Mouse (Mus musculus) cerebellum, postnatal 36 days (tissue): ENCODE data around the gene Elovl5.
"Not testable (repeated sequence)": the region's sequence is repeated elsewhere in the genome, so short reads cannot be mapped to it uniquely, and the experiment has no call there.

Experiments
- DNase-seq, 2 experiments: peaks; one replicate each; pipeline ENCODE4 v3.0.0; 2021 to 2022; ENCODE audit warnings: mixed read lengths in 2 of 2

Gene Elovl5

DNA sequence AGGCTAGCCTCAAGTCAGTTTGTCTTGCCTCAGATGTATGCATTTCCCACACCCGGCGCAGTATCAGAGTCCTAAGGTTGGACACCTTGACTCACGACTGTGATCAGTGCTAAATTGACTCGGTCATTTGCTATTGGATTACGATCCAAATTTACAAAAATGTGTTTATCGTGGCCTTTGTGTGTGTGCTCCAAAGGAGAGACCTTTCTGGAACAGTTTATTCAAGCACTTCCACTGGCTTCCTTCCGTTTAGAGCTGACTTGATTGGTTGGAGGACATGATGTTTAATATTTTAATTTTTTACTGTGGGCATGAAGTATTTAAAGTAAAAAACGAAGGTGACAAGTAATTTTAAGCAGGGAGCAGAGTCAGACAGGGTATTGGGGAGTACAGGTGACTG, 38.8 kb downstream of the Elovl5 start:
- no peak for DNase-seq

DNA sequence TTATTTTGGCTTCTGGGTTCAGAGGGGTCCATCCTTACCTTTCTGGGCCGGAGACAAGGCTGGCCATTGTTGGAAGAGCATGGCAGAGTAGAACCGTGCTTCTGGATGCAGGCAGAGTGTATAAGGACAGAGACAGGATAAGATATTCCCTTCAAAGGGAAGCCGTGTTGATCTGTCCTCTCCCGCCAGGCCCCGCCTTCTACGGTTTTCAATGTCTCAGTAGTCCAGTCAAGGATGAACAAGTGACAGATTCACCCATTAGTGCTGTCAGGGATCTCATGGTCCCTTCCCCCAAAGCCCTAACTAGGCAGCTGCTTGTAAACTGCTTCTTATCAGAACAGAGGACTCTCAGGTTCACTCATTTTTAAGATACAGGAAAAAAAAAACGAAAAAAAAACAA, 41.2 kb downstream of the Elovl5 start:
- DNase-seq = no peak

DNA sequence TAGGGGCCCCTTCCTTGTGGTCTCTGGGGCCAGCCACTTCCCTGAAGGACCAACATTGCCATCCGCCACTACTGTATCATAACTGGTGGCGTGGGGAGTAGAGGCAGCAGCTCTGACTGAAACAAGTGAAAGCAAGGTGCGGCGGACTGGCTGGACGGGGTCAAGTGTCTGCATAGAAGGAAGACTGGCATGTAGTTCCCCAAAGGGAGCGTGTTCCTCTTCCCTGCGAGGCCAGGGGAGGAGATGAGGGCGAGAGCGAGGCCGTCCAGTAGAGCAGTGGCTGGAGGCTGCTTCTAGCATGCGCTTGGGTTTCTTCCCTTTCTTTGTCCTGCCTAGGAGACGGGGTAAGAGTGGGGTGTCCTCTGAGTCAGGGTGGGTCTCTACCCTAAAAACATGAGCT, 42.6 kb downstream of the Elovl5 start:
- DNase-seq = no peak

- DNase-seq = no peak
These were observed 44.2 kb downstream of the Elovl5 start for GRCm38 (mm10) chr9:77961350-77961749.

DNA sequence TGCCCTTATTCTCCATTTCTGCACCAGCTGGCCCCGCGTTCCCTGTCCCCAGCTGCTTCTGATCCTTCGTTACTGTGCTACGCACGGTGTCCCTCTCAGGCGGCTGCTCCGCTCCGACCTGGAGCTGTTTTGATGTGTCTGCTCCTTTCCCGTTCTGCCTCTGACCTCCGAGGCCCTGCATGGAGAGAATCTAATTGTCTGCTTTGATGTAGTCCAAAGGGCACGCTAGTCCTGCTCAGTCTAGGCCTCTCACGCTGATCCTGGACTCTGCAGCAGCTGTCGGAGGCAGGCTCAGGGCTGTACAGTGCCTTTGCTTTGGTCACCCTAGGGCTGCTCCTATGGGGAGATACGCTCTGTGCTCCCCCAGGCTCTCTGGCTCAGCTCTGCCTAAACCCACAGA, 46.9 kb downstream of the Elovl5 start:
- DNase-seq = no peak

DNA sequence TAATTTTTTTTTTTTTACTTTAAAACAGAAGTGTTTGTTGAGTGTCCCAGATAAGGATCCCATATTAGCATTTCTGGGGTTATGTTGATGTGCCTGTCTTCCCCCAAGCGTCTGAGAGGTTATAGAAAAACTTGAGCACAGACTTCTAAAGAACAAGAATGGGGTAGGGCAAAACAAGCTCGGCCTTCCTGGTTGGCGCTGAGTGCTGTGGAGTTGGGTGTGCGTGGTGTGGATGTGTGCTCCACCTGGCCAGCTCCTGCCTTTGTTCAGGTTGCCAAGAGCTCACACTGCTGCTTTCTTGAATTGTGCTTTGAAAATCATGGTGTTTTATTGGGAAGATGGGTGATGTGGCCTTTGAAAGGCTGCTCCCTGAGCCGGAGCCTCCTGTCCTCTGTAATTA, 48.1 kb downstream of the Elovl5 start:
- DNase-seq = no peak

GRCm38 (mm10) chr9:77965768-77966552, 48.8 kb downstream of the Elovl5 start:
- DNase-seq = no peak

DNA sequence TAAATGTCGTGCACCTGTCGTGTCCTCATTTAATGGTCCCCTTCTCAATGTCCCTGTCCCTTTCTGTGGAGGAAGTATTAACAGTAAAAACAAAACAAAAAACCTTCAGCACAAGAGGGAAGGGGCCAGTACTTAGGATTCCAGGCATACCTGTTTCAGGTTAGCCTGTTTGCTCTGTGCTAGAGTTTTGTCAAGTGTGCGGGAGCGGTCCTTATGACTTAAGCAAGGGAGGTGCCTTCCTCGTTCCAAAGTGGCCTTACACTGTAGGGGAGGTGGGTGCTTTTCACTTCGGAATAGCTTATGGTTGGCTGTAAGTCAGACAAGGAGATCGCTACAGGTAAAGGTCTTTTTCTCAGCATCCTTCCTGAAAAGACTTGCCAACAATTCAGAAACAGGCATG, 49.7 kb downstream of the Elovl5 start:
- DNase-seq = no peak

DNA sequence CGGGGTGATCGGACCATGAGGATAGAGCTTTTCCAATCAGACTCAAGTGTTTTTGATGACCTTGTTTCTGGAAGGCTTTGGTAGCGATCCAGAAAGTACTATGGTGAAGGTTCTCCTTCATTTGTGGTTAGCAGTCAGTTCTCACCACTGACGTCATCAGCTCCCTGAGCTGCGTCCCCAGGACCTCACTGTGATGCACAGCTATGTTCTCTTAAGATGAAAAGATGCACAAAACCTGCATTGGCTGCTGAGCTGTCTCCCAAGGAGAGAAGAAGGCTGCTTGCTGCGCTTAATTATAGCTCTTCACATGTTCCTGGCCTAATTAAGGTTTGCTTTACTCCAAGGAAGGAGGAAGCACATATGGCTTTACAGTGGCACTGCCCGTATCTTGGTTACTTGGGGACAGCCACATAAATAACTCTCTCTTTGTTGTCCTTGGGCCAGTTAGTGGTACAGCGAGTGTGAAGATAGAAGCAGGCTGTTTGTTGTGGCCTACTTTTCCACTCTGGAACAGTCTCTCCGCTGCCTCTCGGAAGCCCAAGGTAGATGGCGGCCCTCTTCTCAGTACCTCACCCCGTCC, 50.5 kb downstream of the Elovl5 start:
- DNase-seq = peak in 1 of 2 experiments; percentile 36

GRCm38 (mm10) chr9:77969192-77969953, 52.2 kb downstream of the Elovl5 start:
- no peak for DNase-seq

DNA sequence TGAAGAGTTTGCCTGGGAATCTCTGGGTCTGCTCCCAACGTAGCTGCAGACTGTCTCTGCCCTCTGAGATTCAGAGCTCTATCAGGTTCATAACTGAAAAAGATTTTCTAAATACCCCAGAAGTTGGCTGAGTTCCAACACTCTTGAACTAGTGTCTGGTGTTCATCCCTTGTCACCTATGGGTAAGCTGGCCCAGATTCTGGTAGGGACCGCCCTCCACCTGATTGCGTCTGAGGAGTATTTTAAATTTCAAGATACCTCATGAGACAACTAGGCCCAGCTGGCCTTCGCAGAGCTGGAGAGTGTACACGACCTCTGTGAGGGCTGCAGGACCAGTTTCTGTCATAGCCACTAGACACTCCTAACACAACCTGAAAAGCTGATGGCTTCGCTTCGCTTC, 61.8 kb downstream of the Elovl5 start:
- DNase-seq = no peak

DNA sequence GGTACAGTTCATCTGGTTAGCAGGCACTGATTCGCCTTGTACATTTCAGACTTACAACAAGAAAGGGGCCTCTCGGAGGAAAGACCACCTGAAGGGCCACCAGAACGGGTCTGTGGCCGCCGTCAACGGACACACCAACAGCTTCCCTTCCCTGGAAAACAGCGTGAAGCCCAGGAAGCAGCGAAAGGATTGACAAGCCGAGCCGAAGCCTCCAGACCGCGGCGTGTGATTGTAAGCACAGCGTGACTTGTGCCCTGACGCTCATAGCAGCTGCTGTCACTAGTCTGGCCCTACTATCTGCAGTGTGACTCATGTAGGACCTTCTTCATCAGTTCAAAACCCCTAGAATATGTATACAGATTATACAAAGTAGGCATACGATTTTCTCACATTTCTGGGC, 65.5 kb downstream of the Elovl5 start:
- no peak for DNase-seq

GRCm38 (mm10) chr9:77983521-77983920, 66.4 kb downstream of the Elovl5 start:
- no peak for DNase-seq

- DNase-seq = no peak
These were observed 69.1 kb downstream of the Elovl5 start for GRCm38 (mm10) chr9:77986153-77986795.

DNA sequence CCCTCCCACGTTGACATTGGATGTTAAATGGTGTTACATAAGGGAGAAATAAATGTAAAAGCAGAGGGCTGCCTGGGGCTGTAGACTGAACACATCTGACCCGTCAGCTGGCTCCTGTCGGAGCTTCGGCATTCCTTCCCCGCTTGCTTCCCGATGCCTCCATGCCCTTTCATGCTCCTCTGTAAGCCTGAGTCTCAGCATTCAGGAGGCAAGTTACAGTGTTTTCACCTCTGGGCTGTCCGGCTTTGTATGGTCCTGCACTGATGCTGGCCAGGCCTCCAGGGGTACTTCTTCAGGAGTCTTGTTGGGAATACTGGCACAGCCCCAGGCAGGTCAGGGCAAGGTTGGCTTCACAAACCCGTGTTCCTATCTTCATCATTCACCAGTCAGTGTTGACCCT, 72.5 kb downstream of the Elovl5 start:
- no peak for DNase-seq

- no peak for DNase-seq
These were observed 73.1 kb downstream of the Elovl5 start for GRCm38 (mm10) chr9:77990278-77990677.

DNA sequence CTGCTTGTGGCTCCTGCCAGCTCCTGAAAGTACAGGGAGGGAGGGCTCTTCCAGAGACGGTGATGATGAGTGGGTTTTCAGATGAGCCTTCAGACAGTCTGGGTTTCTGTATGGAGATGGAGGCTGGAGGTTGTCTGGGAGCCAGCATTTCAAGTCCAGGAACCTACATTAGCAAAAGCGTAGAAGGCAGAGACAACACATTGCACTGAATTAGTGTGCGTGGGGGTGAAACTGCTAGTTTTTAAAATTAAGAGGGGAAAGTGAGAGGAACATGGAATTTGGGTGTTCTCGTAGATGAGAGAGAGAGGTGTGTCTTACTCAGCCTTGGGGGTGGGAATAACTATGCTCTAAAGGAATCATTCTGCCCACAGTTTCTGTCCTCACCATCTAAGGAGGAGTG, 74.5 kb downstream of the Elovl5 start:
- DNase-seq = no peak

DNA sequence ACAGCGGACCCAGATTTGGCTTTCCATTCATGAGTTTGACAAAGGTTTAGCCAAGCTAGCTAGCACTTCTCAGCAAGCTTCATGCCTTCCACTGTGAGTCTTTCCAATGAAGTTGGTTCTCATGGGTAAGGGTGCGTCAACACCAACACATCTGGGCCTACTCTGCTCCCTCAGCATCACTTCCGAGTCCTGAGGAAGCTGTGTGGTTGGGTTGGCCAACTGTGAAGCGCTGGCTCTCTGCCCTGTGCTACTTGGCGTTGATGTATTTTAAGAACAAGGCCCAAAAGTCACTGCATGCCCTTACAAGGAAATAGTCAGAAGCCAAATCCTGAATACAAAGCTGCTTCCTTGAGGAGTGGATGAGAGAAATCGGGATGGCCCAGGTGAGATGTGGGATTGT, 75.1 kb downstream of the Elovl5 start:
- no peak for DNase-seq

- DNase-seq = no peak
These were observed 75.9 kb downstream of the Elovl5 start for GRCm38 (mm10) chr9:77993101-77993500.

DNA sequence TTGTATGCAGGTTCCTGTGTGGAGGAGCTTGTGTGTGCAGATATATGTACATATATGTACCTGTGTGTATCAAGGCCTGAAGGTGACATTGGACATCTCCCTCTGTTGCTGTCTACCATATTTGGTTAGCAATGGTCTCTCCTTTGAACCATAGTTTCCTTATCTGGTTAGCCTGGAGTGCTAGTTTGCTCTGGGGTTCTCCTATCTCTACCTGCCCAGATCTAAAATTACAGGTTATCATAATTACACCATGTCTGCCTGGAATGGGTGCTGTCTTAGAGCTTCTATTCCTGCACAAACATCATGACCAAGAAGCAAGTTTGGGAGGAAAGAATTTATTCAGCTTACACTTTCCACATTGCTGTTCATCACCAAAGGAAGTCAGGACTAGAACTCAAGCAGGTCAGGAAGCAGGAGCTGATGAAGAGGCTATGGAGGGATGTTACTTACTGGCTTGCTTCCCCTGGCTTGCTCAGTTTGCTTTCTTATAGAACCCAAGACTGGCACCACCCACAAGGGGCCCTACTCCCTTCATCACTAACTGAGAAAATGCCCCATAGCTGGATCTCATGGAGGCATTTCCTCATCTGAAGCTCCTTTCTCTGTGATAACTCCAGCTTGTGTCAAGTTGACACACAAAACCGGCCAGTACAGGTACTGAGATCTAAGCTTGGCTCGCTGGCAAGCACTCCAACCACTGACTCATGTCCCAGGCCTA, 76.5 kb downstream of the Elovl5 start:
- not testable (repeated sequence) for DNase-seq

DNA sequence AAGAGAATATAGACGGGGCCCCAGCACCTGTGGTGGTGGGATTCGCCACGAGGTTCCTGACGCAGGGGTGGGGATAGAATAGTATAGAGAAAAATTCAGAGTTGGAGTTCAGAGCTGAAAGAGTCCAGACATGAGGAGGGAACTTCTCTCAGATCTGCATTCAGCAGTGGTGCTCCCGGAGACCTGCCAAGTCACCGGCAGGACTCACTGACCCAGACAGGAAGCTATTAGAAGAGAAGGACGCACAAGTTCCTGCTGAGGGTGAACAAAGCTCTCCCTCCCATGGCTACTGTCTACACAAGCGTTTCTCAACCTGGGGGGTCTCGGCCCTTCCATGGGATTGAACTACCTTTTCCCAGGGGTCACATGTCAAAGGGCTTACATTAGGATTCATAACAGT, 78.1 kb downstream of the Elovl5 start:
- no peak for DNase-seq

- no peak for DNase-seq
These were observed 83.7 kb downstream of the Elovl5 start for GRCm38 (mm10) chr9:78000586-78001500.
